Mouse (Mus musculus) myocyte (in vitro differentiated cells): Measurements from ENCODE around the gene Ank.

ENCODE experiments used
- MAX ChIP-seq: IDR thresholded peaks from one replicate; pipeline ENCODE4 v1.6.1; 2011; ENCODE audit warnings: low read depth, mild to moderate bottlenecking, control low read depth
- POLR2A ChIP-seq: IDR thresholded peaks from one replicate; pipeline ENCODE4 v1.6.1; 2011; ENCODE audit warnings: low read depth, mild to moderate bottlenecking, control low read depth, moderate library complexity; ENCODE audit not compliant: insufficient read length
- POLR2AphosphoS2 ChIP-seq: IDR thresholded peaks from one replicate; pipeline ENCODE4 v1.6.1; 2011; ENCODE audit warnings: low read depth, control low read depth; ENCODE audit not compliant: insufficient read length

DNA sequence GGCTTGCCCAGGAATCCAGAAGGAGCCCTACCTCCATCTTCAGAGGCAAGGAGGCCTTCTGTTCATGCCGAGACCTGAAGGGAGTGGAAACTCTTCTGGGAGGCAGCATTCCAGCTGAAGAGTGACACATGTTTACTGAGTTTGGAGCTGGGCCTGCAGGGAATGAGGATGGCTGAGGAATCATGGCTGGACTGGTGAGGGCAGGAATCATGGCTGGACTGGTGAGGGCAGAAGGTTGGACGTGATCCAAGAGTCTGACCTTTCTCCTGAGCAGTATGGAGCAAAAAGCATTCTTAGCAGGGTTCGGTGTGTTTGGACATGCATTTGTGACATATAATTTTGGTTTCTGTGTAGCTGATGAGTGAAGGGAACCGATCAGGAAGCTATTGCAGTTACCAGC, 15.5 kb downstream of the Ank start:
- no peak for TF ChIP-seq POLR2A
- TF ChIP-seq POLR2AphosphoS2: no peak
- TF ChIP-seq MAX: no peak
